Mouse (Mus musculus) heart, postnatal 14 days (tissue): ENCODE measurements around the gene Cog2. TPM values are rescaled to one million over a fixed set of nuclear protein-coding genes. Genes with fewer than 3 reads are reported as not detected.

ENCODE experiments used
- DNase-seq, 2 experiments: peaks; one replicate each; pipeline ENCODE4 v3.0.0; 2021 to 2022
- intact Hi-C: fragments of 180-260 bp; cut with DNase I; formaldehyde crosslinking; loops from one replicate; pipeline ENCODE4 v1.15.1; 2025
- total RNA-seq, 2 experiments: library from RNA; stranded (reverse); gene quantifications; 2 replicates each; pipeline ENCODE4 v1.2.3; 2021

Gene Cog2
- total RNA-seq, 2 experiments from 2014 or later = 22.0 to 23.7 TPM

DNA sequence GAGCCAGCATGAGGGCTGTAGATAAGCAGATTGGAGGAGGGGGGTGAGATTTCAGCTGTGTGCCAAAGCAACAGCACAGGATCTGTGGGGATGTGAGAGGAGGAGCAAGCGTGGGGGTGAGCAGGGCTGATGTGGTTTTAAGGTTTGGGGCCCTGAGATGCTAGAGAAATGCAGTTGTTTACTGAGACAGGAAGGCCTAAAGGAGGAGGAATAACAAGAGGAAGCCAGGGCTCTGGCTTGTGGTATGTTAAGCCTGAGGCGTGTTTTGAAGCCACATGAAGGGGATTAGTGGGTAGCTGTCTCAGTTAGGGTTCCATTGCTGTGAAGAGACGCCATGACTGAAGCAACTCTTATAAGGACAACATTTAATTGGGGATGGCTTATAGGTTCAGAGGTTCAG is 11.4 kb upstream of the Cog2 start:
- no peak for DNase-seq
- intact Hi-C loops = no loop called here

DNA sequence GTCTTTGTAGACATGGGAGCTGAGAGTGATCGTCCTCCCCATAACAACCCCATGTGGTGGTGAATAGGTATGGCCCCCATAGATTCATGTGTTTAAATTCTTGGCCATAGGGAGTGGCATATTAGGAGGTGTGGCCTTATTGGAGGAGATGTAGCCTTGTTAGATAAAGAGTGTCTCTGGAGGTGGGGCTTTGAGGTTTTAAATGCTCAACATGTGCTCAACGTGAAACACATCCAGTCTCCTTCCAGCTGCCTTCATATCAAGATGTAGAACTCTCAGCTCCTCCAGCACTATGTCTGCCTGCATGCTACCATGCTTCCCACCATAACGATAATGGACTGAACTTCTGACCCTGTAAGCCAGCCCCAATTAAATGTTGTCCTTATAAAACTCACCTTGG is 4.5 kb upstream of the Cog2 start:
- no peak for DNase-seq
- intact Hi-C loops = no loop called here

- intact Hi-C loops = no loop called here
These were observed 4.0 kb upstream of the Cog2 start for GRCm38 (mm10) chr8:124516525-124516924.

GRCm38 (mm10) chr8:124517142-124517541 is 3.4 kb upstream of the Cog2 start:
- intact Hi-C loops = no loop called here
- DNase-seq = no peak

More at GRCm38 (mm10) chr8:124516525-124516924, 4.0 kb upstream of the Cog2 start:
- DNase-seq = no peak

DNA sequence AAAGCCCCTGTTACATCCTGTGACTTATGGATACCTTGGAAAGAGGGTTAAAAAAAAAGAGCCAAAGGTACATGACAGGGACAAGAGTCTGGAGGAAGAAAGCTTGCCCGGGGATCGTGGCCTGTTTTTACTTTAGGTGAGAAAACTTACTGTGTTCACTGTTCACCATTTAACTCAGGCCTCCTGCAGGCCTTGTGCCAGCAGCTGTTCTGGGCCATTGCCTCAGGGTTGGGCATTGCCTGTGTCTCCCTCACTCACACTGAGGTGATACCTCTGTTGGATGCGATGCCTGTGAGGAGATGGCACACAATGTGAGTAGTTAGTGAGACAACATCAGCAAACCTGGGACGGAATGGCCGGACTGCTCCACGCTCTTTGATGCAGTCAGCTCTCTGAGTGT is 1.4 kb downstream of the Cog2 start:
- intact Hi-C loops = loop anchor here (5.0 kb wide), 1 partner anchor 125 kb away; no protein-coding TSS in a partner anchor
- DNase-seq = no peak

DNA sequence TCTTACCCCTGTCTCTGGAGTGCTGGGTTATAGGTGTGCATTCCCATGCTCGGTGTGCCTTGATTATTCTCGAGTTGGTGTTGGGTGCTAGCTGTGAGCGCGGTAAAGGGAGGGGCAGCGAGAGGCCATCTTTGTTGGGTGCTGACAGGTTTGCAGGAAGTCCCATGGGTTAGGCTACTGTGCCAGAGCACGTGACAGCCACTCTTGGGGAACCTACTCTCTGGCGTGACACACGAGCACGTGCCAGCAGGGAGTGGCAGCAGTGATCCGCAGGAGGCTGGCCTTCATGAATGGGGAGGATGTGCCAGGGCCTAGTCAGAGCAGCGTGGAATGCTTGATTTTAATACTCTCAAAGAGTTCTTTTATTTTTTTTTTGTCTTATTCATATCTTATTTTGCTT is 5.7 kb downstream of the Cog2 start:
- intact Hi-C loops = no loop called here
- DNase-seq = no peak

GRCm38 (mm10) chr8:124530076-124530475 is 9.5 kb downstream of the Cog2 start:
- intact Hi-C loops = no loop called here
- DNase-seq = no peak

- DNase-seq = no peak
- intact Hi-C loops = no loop called here
These were observed 10.0 kb downstream of the Cog2 start for GRCm38 (mm10) chr8:124530556-124530955.

DNA sequence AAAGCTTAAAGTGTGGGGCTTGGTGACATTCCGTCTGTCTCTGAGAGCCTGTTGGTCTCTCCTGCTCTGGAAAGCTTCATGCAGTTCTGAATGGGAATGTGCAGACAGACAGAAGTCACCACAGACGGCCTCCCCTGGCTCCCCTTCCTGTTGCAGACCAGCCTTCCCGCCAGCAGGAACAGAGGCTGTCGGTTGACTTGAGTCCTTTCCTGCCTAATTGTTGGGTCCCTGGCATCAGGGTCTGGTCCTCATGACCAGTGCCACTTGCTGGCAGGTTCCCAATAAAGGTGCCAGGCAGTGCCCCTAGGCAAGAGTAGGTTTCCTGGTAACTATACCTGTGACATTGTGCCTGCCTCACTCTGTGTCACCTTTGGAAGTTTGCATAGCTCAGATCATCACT is 10.4 kb downstream of the Cog2 start:
- intact Hi-C loops = no loop called here
- no peak for DNase-seq

GRCm38 (mm10) chr8:124532626-124533025 is 12.1 kb downstream of the Cog2 start:
- intact Hi-C loops = no loop called here
- no peak for DNase-seq

GRCm38 (mm10) chr8:124535451-124535850 is 14.9 kb downstream of the Cog2 start:
- no peak for DNase-seq
- intact Hi-C loops = no loop called here

- intact Hi-C loops = no loop called here
- DNase-seq = no peak
These were observed 20.3 kb downstream of the Cog2 start for GRCm38 (mm10) chr8:124540906-124541305.

- no peak for DNase-seq
- intact Hi-C loops = no loop called here
These were observed 21.4 kb downstream of the Cog2 start for GRCm38 (mm10) chr8:124542001-124542400.

DNA sequence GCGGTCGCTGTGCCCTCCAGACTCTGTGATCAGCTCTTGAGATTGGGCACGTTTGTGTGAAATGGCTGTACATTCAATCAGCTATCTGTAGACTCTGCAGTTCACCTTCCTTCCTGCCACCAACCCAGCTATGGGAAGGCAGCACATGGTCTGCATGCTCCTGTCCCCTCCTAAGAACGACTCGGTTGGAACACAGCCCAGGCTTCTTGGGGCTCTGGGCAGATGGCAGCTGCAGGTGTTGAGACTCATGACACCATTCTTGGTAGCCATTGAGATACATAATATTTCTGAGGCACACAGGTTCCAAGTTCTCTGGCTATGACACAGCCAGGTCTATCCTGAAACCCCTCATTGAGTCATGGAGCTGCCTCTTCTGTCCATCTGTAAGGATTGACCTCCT is 22.7 kb downstream of the Cog2 start:
- intact Hi-C loops = no loop called here
- DNase-seq = no peak

- no peak for DNase-seq
- intact Hi-C loops = no loop called here
These were observed 25.8 kb downstream of the Cog2 start for GRCm38 (mm10) chr8:124546371-124546770.

- DNase-seq = no peak
- intact Hi-C loops = no loop called here
These were observed 26.2 kb downstream of the Cog2 start for GRCm38 (mm10) chr8:124546815-124547214.

DNA sequence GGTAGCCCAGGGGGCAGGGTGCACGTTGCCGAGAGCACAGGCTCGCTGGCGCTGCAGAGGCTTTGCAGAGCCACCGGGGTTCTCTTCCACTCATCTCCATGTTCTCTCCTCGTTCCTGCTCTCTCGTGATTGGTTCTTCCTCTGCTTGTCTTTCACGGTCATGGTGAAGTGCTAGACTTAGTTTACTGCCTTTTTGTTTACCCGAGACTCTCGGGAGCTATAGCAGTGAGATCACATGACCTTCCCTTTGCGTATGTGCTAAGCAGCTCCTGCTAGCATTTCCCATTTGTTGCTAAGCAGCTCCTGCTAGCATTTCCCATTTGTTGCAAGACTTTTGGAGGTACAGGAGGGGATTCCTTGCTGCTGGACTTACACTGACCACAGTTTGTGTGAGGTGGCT is 26.7 kb downstream of the Cog2 start:
- DNase-seq = no peak
- intact Hi-C loops = no loop called here

- intact Hi-C loops = no loop called here
- no peak for DNase-seq
These were observed 27.6 kb downstream of the Cog2 start for GRCm38 (mm10) chr8:124548187-124548586.

DNA sequence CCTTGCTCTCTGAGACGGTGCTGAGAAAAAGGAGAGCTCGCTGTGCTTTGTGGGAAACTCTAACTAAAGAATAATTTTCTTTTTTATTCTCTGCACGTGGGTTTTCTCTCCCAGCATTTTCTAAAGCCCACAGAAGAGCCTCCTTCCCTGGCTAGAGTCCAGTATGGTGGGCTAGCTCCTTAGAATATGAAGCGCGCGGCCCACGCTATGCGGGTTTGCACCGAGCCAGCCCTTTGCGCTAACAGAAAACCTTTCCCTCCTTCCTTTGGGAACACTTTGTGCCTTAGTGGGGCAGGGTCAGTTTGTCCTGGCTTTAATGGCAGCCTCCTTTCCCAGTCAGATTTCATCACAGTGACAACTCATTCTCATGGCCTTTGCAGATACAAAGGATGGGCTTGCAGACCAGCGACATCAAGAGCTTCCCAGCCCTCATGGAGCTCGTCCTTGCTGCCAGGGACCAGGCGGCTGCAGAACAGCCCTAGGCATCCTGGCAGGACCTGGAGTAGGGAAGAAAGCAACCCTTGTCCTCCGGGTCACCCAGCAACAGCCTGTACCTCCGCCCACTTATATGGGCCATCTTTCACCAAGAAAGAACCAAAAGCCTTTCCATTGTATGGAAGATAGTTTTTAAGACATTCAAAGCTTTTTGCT is 30.6 kb downstream of the Cog2 start:
- intact Hi-C loops = no loop called here
- DNase-seq = no peak

GRCm38 (mm10) chr8:124555113-124555750 is 34.7 kb downstream of the Cog2 start:
- DNase-seq = no peak
- intact Hi-C loops = no loop called here

DNA sequence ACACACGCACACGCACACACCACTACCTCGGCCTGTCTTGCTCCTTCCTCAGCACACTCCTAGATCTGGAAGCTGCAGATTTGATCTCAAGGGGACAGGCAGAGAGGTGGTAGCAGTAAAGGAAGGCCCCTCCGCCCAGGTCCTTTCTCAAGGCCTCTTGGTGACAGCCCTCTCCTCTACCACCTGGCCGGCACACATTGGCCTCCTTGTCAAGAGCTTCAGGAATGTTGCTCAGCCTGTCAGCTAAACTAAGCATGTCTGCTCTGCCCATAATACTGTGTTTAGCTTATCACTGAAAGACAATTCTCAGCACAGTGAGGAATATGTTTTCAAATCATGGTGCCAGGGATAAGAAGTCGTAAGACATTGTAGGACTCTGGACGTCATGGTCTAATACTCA is 35.6 kb downstream of the Cog2 start:
- intact Hi-C loops = no loop called here
- no peak for DNase-seq

GRCm38 (mm10) chr8:124556658-124557057 is 36.1 kb downstream of the Cog2 start:
- intact Hi-C loops = no loop called here
- DNase-seq = no peak
